8 mouse cellular contexts compared by ENCODE assay signal in genomic region chr13:61804168-61804874, GRCm38 (mm10).
A peak's percentile ranks its signal among the peaks of the same experiment; 100 is the strongest.
DNase-seq lines count a peak whose midpoint lies in the region; ATAC-seq and TF ChIP-seq lines count a peak whose summit lies in the region.
"Not testable (repeated sequence)": the region's sequence is repeated elsewhere in the genome, so short reads cannot be mapped to it uniquely, and the experiment has no call there.

No protein-coding gene starts in this region.

- peak; percentile 40 for DNase-seq in T-cell, adult 2 months (ENCODE audit: low spot score)
- peak; percentile 64 for DNase-seq in embryo, embryonic 10 days (ENCODE audit: low spot score)
- DNase-seq in gastrocnemius, postnatal 10 days = peak; percentile 19
- peak; percentile 7 to 9 for DNase-seq in left cerebral cortex, adult 2 months (ENCODE audit: extremely low spot score in 1 of 2, low spot score in 2 of 2)
- peak; percentile 59 for DNase-seq in lung, postnatal 36 days
- peak; percentile 3 for DNase-seq in ovary, postnatal 14 days (ENCODE audit: low spot score)
- DNase-seq in thymus, postnatal 0 days (ENCODE audit: low spot score) = peak; percentile 82

- peak overlapping the region; percentile 57 for H3K4me3 ChIP-seq in hindbrain, embryonic 16.5 days (ENCODE audit: low read length)
- peak overlapping the region; percentile 39 for H3K4me3 ChIP-seq in left cerebral cortex, adult 2 months

- ATAC-seq in hindbrain, embryonic 16.5 days = peak; percentile 86

- H3K27ac ChIP-seq in hindbrain, embryonic 16.5 days (ENCODE audit: low read depth, low read length); left cerebral cortex, adult 2 months: not testable (repeated sequence)

- H3K27me3 ChIP-seq in hindbrain, embryonic 16.5 days (replicated peaks; ENCODE audit: control insufficient read depth, insufficient read depth, low read length) = not testable (repeated sequence)

- WGBS in hindbrain, embryonic 16.5 days = 1% methylated on average over 16 of the region's 19 CpGs

- not testable (repeated sequence) for TF ChIP-seq CTCF in left cerebral cortex, adult 2 months (IDR thresholded peaks at IDR 0.05)

- not testable (repeated sequence) for H3K36me3 ChIP-seq in hindbrain, embryonic 16.5 days (ENCODE audit: control insufficient read depth, insufficient read depth, low read length)

- peak overlapping the region; percentile 68 for H3K9ac ChIP-seq in hindbrain, embryonic 16.5 days (ENCODE audit: low read depth, low read length)

- H3K9me3 ChIP-seq in hindbrain, embryonic 16.5 days (ENCODE audit: control insufficient read depth, low read length) = not testable (repeated sequence)

- not testable (repeated sequence) for H3K4me1 ChIP-seq in hindbrain, embryonic 16.5 days (ENCODE audit: control insufficient read depth, insufficient read depth, low read depth, low read length)

- peak overlapping the region; percentile 56 for H3K4me2 ChIP-seq in hindbrain, embryonic 16.5 days (ENCODE audit: low read length)

- intact Hi-C loops in left cerebral cortex, adult 2 months (cut with DNase I) = not testable (repeated sequence)

Comparison
In these comparisons a context has a peak if more than half of its experiments do, and no peak if none do; other contexts are left out.
1. DNase-seq: peak in every context shown above with its lines; median percentile 82 in thymus, postnatal 0 days; 64 in embryo, embryonic 10 days; 59 in lung, postnatal 36 days; 40 in T-cell, adult 2 months; 19 in gastrocnemius, postnatal 10 days; 8 in left cerebral cortex, adult 2 months; 3 in ovary, postnatal 14 days.